Mouse (Mus musculus): ENCODE data around the gene Wdr6.
"Not testable (repeated sequence)": the region's sequence is repeated elsewhere in the genome, so short reads cannot be mapped to it uniquely, and the experiment has no call there.

Gene Wdr6

DNA sequence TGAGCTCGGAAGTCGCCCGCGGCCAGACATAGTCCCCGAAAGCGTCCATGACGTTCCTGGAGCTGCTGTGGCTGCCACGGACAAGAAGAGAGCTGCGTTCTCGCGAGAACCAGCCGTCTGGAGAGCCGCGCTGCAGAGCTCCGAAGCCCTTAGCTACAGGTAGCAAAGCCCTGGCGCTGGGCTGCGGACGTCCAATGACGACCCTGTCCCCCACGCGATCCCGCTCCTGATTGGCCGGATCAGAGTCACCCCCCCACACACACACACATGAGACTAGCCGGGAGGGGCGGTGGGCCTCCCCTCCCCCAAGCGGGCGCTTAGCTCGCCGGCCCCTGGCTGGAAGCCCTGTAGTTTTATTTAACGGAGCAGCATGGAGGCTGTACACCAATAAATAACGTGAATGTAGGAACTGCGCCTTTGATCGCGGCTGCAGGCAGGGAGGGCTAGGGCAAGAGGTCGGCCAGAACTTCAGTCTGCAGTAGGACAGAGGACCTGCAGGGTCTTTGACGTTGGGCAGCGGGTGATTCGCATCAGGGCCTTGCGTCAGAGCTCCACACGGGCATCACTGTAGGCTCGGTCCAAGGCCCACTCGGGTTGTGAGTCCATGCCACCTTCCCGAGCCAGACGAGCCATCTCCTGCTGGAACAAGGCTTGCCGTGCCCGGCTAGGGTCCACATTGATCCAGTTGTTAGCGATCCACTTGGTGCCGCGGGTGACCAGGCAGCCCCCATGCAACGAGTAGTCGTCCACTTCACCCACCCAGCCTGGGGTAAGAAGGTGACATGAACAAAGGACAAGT lies at the start of gene Wdr6:
Gene Wdr6, minus strand, starts transcription at position 195 of the 799 bp plus-strand sequence.
- DNase-seq (ENCODE audit: extremely low spot score) = peak; percentile 96

DNA sequence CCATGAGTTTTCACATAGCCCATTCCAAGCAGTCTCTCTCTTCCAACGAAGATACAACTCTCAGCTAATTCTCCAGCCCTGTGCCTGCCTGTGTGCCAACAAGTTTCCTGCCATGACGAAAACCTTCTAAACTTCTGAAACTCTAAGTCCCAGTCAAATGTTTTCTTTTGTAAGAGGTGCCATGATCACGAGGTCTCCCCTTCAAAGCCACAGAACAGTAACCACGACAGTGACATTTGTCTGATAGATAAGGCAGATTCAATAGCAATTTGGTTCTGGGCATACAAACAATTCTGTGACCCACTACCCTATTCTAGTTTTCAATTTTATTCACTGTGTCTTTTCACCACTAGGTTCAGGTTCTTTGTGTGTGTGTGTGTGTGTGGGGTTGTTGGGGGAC lies 49.6 kb upstream of the Wdr6 start:
- no peak for DNase-seq (ENCODE audit: extremely low spot score)

DNA sequence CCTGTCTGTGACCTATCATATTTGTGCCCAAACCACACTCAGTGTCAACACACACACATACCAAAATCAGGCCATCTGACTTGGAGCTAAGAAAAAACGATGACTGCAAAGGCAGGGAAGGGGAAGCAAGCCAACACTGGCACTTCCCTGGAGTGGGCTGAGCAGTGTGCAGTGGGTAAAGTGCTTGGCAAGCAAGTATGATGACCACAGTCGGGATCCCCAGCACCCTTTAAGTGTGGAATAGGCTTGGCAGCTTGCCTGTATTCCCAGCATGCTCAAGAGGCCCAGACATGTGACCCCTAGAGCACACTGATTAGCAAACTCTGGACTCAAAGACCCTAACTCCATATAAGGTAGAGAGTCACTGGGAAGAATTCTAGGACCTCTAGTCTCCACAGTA lies 48.0 kb upstream of the Wdr6 start:
- no peak for DNase-seq (ENCODE audit: extremely low spot score)

DNA sequence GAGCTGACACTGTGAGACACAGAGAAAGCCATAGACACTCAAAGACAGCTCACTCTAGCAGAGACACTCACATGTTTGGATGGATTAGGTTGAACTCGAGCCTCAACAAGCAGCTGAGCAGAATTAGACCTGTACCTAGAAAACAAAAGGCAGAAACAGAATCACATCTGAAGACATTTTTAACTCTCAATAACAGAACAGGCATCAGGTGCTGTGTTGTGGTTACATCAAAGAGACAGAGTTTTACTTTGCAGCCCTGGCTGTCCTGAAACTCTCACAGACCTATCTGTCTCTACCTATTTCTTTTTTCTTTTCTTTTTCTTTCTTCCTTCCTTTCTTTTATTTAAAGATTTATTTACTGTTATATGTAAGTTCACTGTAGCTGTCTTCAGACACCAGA lies 38.8 kb upstream of the Wdr6 start:
- DNase-seq (ENCODE audit: extremely low spot score) = no peak

DNA sequence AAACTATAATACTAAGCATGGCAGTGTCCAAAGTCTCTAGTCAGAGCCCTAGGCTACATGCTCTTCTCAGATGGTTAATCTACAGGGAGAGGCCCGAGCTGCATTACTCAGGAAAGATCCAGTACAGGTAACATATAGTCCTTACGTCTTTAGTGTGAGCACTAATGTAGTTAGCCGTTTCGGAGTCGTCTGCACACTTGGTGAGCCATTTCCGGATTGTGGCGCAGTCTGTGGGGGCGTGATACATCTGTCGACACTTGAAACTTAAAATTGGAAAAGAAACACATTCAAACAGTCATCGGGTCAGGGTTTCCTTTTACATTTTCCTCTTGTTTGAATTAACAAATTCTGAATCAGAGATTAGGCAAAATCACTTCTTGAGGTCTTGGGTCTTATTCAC lies 32.9 kb upstream of the Wdr6 start:
- DNase-seq (ENCODE audit: extremely low spot score) = no peak

DNA sequence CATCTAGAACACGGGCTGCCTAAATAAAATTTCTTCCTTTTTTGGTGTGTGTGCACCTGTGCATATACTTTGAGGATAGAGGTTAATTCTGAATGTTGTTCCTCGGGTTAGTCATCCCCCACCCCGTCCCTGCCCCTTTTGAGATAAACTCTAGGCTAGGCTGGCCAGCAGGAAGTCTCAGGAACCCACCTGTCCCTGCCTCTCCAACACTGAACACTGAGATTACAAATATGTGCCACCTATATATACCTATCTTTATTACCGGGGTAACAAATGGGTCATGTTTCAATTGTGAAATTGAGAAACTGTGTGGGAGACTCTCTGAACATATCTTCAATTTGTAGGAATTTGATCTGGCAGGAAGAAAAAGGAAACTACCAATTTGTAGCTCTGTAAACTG lies 30.4 kb upstream of the Wdr6 start:
- DNase-seq (ENCODE audit: extremely low spot score) = no peak

DNA sequence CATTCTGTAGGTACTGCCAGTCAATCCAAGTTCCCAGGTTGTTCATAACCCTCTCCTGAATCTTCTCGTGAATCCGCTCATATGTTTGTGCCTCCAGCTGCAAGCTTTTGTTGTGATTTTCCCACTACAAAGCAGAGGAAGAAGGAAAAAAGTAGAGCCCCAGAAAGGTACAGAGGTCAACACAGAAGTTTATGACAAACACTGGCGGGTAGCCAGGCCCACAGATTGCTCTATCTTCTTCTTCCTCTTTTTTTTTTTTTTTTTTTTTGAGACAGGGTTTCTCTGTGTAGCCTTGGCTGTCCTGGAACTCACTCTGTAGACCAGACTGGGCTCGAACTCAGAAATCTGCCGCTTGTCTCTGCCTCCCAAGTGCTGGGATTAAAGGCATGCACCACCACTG lies 29.4 kb upstream of the Wdr6 start:
- not testable (repeated sequence) for DNase-seq (ENCODE audit: extremely low spot score)

DNA sequence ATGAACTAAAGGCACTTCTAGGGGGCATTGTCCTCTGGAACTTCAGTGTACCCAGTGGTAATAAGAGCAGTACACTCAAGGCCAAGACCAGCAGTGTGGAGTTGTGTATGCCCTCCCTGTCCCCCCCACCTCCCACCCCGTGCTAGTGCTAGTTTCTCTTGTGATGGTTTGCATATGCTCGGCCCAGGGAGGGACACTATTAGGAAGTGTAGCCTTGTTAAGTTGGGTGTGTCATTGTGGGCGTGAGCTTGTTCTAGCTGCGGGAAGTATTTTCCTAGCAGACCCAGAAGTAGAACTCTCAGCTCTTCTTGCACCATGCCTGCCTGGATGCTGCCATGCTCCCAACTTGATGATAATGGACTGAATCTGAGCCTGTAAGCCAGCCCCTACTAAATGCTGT lies 23.4 kb upstream of the Wdr6 start:
- DNase-seq (ENCODE audit: extremely low spot score) = no peak

DNA sequence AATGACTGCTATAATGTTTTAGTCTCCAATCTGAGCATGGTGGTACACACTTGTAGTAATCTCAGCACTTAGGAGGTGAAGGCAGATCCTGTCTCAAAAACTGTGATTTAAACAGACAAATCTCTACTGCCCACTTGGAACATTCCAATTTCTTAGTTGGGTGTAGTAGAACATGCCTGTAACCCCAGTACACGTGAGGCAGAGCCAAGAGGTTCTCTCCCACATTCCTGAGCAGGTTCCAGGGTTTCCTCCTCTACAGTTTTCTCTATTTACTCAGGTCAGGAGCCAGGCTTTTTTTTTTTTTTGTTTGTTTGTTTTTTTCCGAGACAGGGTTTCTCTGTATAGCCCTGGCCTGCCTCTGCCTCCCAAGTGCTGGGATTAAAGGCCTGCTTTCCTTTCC lies 21.5 kb upstream of the Wdr6 start:
- DNase-seq (ENCODE audit: extremely low spot score) = no peak

DNA sequence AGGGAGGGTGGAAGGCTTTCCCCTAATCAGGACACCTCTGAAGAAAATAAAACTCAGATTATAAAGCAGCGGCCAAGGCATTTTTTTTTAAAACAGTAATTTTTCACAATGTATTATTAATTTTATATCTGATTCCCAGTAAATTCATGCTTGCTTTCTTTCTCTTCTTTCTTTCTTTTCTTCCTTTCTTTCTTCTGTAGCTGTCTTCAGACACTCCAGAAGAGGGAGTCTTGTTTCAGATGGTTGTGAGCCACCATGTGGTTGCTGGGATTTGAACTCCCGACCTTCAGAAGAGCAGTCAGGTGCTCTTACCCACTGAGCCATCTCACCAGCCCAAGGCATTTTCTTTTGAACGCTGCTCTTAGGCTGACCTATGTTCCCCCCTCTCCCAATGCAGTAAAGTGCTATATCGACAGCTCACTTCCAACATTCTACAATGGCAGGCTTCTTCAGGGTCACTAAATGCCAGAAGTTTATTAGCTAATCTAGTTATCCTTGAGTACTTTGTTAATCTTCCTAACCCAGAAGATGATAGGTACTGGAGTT lies 20.6 kb upstream of the Wdr6 start:
- no peak for DNase-seq (ENCODE audit: extremely low spot score)

DNA sequence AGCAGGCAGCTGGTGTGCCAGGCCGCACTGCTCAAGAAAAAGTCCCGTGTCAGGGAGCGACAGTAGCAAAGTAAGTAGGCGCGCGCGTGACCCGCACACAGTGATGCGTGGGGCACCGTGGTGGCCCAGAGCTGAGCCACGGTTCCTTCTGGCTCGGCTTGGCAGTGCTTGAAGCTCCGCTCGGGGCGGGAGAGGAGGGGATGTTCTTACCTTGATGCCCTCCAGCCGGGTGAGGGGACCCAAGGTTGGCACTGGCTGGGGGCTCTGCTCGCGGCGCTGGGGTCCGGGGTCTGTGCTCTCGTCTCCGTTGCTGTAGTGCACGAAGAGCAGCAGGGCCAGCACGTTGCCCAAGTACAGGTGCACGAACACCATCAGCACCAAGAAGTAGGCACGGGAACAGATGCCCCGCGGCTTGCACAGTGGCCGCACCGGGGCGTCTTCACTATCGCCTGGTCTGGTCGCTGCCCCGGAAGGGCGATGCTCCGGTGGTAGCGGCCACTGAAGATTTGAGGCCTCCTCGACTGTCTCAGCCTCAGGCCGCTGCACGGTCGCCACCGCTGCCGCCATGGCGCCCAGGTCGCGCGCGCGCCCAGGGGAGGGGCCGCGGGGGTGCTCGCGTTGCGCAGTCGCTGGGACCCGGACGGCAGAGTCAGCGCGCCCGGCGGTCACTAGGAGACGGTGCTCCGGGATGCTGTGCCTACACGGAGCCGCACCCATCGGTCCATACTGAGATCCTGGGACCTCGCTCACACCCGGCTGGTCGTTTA lies 18.6 kb upstream of the Wdr6 start, which contains the start of gene P4htm:
Gene P4htm, minus strand, starts transcription at position 670 of the 767 bp plus-strand sequence.
- DNase-seq (ENCODE audit: extremely low spot score) = peak; percentile 69

DNA sequence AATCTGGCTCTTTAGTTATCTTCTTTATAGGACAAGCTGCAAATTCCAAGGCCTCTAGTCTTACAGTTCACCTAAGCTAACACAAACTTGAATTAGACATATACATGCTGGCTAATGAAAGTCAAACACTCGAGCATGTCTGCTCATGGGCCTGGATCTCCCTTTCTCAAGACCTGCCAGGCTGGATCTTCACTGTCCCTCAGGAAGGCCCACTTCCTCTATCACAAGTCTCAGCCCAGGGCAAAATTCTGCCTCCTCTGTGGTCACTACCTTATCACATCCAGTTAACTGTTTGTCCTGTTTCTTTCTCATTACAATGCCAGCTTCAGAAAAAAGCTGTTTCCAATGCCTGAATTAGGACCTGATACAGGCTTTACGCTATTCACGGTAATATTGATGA lies 15.8 kb upstream of the Wdr6 start:
- no peak for DNase-seq (ENCODE audit: extremely low spot score)

DNA sequence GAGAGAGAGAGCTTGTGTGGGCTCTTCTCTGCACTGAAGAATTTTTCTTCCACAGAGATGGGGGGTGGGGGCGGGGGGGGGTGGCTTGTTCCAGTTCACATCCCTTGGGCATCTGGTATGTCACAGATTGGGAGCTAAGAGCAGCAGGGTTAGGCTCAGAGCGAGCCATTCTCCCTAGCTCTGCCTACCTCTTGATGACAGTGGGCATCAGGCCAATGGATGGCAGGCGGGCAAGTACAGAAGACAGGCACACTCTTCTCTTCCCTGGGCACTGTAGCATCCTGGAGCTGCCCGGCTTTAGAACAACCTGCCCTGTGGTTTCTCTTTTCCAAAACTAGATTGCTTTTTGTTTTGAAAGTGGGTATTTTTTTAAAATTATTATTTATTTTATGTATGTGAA lies 12.9 kb upstream of the Wdr6 start:
- DNase-seq (ENCODE audit: extremely low spot score) = no peak

DNA sequence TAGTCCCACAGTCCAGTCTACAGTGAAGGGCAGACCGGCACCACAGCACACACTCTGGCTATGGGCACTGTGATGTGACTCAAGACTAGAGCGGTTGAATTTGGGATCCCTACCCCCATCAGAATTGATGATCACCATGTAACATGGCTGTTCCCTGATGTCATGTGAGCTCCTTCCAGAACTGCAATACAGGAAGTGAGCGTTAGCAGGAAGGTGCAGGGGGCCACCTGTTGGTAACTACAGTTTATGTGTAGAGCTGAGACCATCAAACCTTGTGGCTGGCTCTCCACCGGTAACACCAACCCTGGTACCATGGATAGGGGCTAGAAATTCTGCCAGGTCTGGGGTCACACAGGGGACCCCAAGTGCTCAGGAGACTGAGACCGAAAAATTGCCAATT lies 10.7 kb upstream of the Wdr6 start:
- no peak for DNase-seq (ENCODE audit: extremely low spot score)

DNA sequence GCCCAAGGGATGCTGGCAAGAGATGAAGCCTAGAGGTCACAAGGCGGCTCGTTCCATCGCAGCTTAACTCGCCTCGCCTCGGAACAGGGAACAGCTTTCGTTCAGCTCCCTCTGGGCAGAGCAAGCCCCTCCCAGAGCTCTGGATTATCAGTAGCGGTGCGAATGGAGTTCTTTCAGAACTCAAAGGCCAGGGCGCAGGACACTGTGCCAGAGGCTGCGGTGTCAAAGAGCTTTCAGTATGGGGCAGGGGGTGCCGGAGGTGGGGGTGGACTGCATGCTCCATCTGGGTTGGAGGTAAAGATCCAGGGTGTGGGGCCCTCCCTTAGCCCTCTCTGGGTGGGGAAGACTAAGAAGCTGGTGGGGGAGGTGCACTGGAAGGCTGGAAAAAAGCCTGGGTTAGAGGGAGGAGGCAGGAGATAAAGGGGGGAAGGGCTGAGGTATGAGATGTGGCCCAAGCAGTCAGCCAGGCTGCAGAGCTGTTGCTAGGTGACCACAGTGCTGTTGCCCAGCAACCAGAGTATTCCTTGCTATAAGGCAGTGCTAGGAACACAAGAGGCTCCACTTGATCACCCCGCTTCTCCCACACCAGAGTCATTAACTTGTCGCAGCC lies 9.1 kb upstream of the Wdr6 start:
- peak; percentile 88 for DNase-seq (ENCODE audit: extremely low spot score)

DNA sequence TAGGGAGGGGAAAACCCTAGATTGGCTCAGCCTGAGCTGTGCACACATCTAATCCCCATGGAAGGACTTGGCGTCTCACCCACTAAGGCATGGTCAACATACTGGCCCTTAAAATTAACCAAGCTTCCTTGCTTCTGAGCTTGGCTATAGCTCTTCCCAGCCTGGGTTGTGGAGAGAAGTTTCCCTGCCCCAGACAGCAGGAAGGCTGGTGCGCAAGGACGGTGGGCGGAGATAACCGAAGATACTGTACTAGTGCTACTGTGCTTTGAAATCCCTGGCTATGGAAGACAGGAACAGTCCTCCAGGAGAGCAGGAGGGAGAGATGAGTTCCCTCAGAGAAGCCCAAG lies 778 bp upstream of the Wdr6 start:
- no peak for DNase-seq (ENCODE audit: extremely low spot score)

DNA sequence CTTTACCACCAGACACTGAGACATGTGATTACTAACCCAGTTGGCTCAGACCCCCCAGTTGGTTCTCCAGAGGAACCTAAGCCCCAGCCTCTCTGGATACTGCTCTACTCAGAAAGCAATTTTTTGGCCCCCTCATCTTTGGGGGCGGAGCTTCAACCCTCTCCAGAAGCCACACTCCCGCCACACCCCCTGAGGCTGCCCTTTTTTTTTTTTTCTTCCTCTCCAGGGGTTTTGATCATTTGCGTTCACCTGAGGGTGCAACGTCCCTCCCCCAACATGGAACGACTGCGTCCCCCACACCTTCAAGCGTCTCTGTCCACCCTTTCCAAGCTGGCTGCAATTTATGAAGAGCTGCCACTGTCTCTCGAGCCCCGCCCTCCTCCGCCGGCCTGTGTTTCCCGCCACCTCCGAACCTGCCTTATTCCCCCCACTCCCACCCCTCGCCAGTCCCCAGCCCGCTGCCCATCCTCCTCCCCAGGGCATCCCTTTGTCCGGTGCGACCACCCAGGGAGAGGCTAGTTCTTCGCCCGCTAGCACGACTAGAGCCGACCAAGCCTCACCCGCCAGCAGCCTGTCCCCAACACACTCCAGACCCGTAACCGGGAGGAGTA lies 500 bp downstream of the Wdr6 start:
- DNase-seq (ENCODE audit: extremely low spot score) = no peak

DNA sequence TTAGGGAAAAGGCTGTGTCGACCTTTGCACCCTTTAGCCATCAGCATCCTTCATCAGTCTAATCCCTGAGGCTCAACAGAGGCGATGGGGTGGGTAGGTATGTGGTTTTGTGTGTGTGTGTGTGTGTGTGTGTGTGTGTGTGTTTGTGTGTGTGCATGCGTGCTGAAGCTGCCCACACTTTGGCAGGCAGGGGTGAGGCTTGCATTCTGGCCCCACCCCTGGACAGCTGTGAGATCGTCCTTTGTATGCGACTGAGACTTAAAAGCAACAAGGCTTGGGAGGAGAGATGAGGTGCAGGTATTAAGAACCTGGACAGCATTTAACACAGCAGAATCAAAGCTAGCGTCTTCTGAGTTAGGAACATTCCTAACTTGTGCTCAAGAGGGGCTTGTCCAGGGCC lies 1.5 kb downstream of the Wdr6 start:
- no peak for DNase-seq (ENCODE audit: extremely low spot score)

DNA sequence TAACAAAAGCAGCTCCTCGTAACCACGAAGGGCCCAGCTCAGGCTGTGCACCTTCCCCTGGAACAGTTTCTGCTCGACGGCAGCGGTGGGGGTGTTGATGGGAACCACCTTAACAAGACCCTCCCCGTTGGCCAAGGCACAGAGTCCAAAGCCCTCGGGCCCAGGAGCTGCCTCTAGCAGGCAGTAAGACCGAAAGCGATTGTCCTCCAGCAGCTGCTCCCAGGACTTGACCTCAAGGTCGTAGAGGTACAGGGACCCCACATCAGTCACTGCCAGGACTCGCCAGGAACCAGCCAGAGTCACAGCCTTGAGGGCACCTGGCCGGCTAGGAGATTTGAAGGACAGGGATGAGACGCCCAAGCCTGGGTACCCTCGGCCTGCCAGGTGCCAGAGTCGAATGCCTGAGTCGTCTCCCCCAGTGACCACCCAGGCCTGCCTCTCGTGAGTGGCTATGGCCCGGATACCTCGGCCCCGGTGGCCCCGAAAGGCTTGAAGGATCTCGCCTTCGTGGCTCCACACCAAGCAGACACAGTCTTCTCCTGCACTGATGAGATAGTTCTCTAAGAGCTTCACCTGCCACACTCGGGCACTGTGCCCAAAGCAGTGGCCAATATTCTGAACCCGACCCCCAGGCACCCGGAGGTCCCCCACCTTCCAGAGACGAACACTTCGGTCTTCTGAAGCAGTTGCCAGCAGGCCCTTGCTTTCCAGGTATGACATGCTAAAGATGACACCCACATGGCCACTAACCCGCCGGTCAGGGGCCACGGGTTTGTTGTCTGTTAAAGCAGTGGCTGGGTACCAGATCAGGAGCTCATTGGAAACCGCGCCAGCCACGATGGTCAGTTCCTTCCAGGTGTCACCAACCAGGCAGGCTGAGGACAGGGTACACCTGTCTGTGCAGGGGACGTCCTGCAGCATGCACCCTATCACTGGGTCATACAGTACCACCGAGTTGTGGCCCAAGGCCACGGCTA lies 2.9 kb downstream of the Wdr6 start:
- no peak for DNase-seq (ENCODE audit: extremely low spot score)

DNA sequence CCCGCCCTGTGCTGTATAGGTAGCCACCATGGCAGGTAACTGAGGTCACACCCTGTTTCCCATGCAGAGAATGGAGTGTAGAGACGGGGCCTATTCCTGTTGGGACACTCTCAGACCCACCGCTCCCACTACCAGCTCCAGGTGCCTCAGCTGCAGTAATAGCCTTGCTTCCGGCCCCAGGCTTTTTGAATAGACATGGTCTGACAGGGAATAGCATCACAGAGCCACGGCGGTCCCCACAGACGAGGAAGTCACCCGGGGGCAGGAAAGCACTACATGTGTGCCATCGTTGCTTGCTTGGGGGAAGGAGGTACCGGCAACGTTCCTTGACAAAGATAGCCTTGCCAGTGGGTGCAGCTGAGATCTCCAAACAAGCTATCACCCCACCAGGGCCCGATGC lies 3.6 kb downstream of the Wdr6 start:
- no peak for DNase-seq (ENCODE audit: extremely low spot score)

All from embryo, embryonic 9.5 days (tissue).